Mouse (Mus musculus) CH12.LX (cell line): ENCODE data around the gene Gfi1b. TPM values are rescaled to one million over a fixed set of nuclear protein-coding genes. Genes with fewer than 3 reads are reported as not detected.

Experiments used
- DNase-seq: peaks from one replicate; pipeline ENCODE4 v3.0.0-alpha.2; 2013; ENCODE audit errors: extremely low read depth
- H3K27ac ChIP-seq: 2 replicates; pipeline ENCODE4 v1.5.1; 2012; ENCODE audit warnings: low read depth, mild to moderate bottlenecking, control low read depth, moderate library complexity; ENCODE audit not compliant: insufficient read depth
- H3K27me3 ChIP-seq: replicated peaks from 2 replicates; pipeline ENCODE3; 2012; ENCODE audit warnings: inconsistent platforms
- H3K36me3 ChIP-seq, 2 experiments: replicated peaks in 1 of 2; 2 replicates each; pipeline versions ENCODE3 to v1.6.1; 2012; ENCODE audit warnings: inconsistent platforms in 1 of 2, low read length in 1 of 2, mild to moderate bottlenecking in 1 of 2, mixed read lengths in 1 of 2, moderate library complexity in 1 of 2; ENCODE audit not compliant: control insufficient read depth in 1 of 2, insufficient read depth in 1 of 2
- H3K4me1 ChIP-seq, 2 experiments: 2 replicates each; pipeline ENCODE4 v1.6.1; 2012; ENCODE audit warnings: inconsistent platforms in 1 of 2, moderate library complexity in 1 of 2; ENCODE audit not compliant: insufficient read depth in 2 of 2, control insufficient read depth in 1 of 2
- H3K4me2 ChIP-seq: 2 replicates; pipeline ENCODE4 v1.6.1; 2012; ENCODE audit warnings: low read depth, mild to moderate bottlenecking, control low read depth; ENCODE audit not compliant: poor library complexity, insufficient read depth, severe bottlenecking
- H3K4me3 ChIP-seq, 3 experiments: fragments of 150-350 bp in 1 of 3; sonication (generic) in 1 of 3; replicated peaks in 1 of 3; 2 replicates each; pipeline versions ENCODE3 to v1.5.1; 2011 to 2012; ENCODE audit warnings: low read depth in 2 of 3, low read length in 2 of 3, mild to moderate bottlenecking in 2 of 3, moderate library complexity in 2 of 3, control low read depth in 1 of 3, improper control_type of control experiment in 1 of 3, inconsistent platforms in 1 of 3, mixed read lengths in 1 of 3; ENCODE audit not compliant: poor library complexity in 1 of 3
- H3K79me2 ChIP-seq: replicated peaks from 2 replicates; pipeline ENCODE4 v1.6.1; 2012; ENCODE audit warnings: mild to moderate bottlenecking, moderate library complexity; ENCODE audit not compliant: control insufficient read depth, poor library complexity, insufficient read depth, severe bottlenecking; ENCODE audit errors: extremely low read depth
- H3K9ac ChIP-seq: 2 replicates; pipeline ENCODE4 v1.6.1; 2012; ENCODE audit warnings: low read depth, mild to moderate bottlenecking, control low read depth, moderate library complexity; ENCODE audit not compliant: insufficient read depth
- H3K9me3 ChIP-seq: replicated peaks from 2 replicates; pipeline ENCODE3; 2012; ENCODE audit warnings: low read length, inconsistent platforms, mixed read lengths
- CHD1 ChIP-seq: IDR thresholded peaks from 2 replicates; pipeline ENCODE4 v1.6.1; 2012; ENCODE audit warnings: low read depth, low read length, improper control_type of control experiment, inconsistent platforms
- CHD2 ChIP-seq: IDR thresholded peaks from 2 replicates; pipeline ENCODE4 v1.6.1; 2011; ENCODE audit warnings: low read length, improper control_type of control experiment
- CTCF ChIP-seq, 2 experiments: IDR thresholded peaks in 1 of 2; conservative IDR thresholded peaks in 1 of 2; 2 replicates each; pipeline ENCODE4 v1.5.1; 2011 to 2012; ENCODE audit warnings: low read depth in 2 of 2, low read length in 2 of 2, improper control_type of control experiment in 1 of 2, inconsistent platforms in 1 of 2, mild to moderate bottlenecking in 1 of 2, moderate library complexity in 1 of 2
- E2F4 ChIP-seq: IDR thresholded peaks from 2 replicates; pipeline ENCODE4 v1.6.1; 2011; ENCODE audit warnings: low read depth, low read length, improper control_type of control experiment; ENCODE audit not compliant: insufficient replicate concordance
- ETS1 ChIP-seq: conservative IDR thresholded peaks from 2 replicates; pipeline ENCODE4 v1.6.1; 2012; ENCODE audit warnings: low read depth, mild to moderate bottlenecking, inconsistent platforms, low read length, improper control_type of control experiment, moderate library complexity
- IRF4 ChIP-seq: IDR thresholded peaks from 2 replicates; pipeline ENCODE4 v1.6.1; 2014; ENCODE audit warnings: low read depth, mild to moderate bottlenecking, inconsistent platforms, low read length, improper control_type of control experiment
- JUN ChIP-seq: IDR thresholded peaks from 2 replicates; pipeline ENCODE4 v1.6.1; 2011; ENCODE audit warnings: low read depth, mild to moderate bottlenecking, low read length, improper control_type of control experiment, moderate library complexity; ENCODE audit not compliant: insufficient read depth
- JUND ChIP-seq: conservative IDR thresholded peaks from 2 replicates; pipeline ENCODE4 v1.6.1; 2011; ENCODE audit warnings: low read depth, low read length, improper control_type of control experiment
- MAX ChIP-seq: IDR thresholded peaks from 2 replicates; pipeline ENCODE4 v1.6.1; 2011; ENCODE audit warnings: low read length, improper control_type of control experiment
- MEF2A ChIP-seq: IDR thresholded peaks from 2 replicates; pipeline ENCODE4 v1.6.1; 2014; ENCODE audit warnings: low read depth, mild to moderate bottlenecking, inconsistent platforms, low read length, improper control_type of control experiment, borderline replicate concordance
- NRF1 ChIP-seq: IDR thresholded peaks from 2 replicates; pipeline ENCODE4 v1.6.1; 2014; ENCODE audit warnings: low read depth, mild to moderate bottlenecking, inconsistent platforms, low read length, improper control_type of control experiment, moderate library complexity
- POLR2AphosphoS2 ChIP-seq: IDR thresholded peaks from 2 replicates; pipeline ENCODE4 v1.6.1; 2011; ENCODE audit warnings: low read depth, low read length, improper control_type of control experiment
- RAD21 ChIP-seq: IDR thresholded peaks from 2 replicates; pipeline ENCODE4 v1.6.1; 2011; ENCODE audit warnings: low read depth, mild to moderate bottlenecking, low read length, improper control_type of control experiment, moderate library complexity
- SMC3 ChIP-seq: IDR thresholded peaks from 2 replicates; pipeline ENCODE4 v1.6.1; 2011; ENCODE audit warnings: low read depth, low read length, improper control_type of control experiment
- TBP ChIP-seq: conservative IDR thresholded peaks from 2 replicates; pipeline ENCODE4 v1.6.1; 2011; ENCODE audit warnings: low read depth, low read length, improper control_type of control experiment
- TCF12 ChIP-seq: IDR thresholded peaks from 2 replicates; pipeline ENCODE4 v1.6.1; 2014; ENCODE audit warnings: low read depth, mild to moderate bottlenecking, inconsistent platforms, low read length, improper control_type of control experiment
- UBTF ChIP-seq: IDR thresholded peaks from 2 replicates; pipeline ENCODE4 v1.6.1; 2012; ENCODE audit warnings: low read depth, mild to moderate bottlenecking, inconsistent platforms, low read length, improper control_type of control experiment, moderate library complexity
- USF2 ChIP-seq: conservative IDR thresholded peaks from 2 replicates; pipeline ENCODE4 v1.6.1; 2011; ENCODE audit warnings: low read depth, low read length, improper control_type of control experiment
- ZC3H11A ChIP-seq: IDR thresholded peaks from 2 replicates; pipeline ENCODE4 v1.6.1; 2012; ENCODE audit warnings: low read depth, mild to moderate bottlenecking, inconsistent platforms, low read length, improper control_type of control experiment
- ZKSCAN1 ChIP-seq: IDR thresholded peaks from 2 replicates; pipeline ENCODE4 v1.6.1; 2012; ENCODE audit warnings: low read depth, inconsistent platforms, low read length, improper control_type of control experiment, borderline replicate concordance
- ZNF384 ChIP-seq: IDR thresholded peaks from 2 replicates; pipeline ENCODE4 v1.6.1; 2012; ENCODE audit warnings: low read depth, low read length, improper control_type of control experiment, inconsistent platforms
- dilution Hi-C: fragments of 300-500 bp; cut with MboI; formaldehyde crosslinking; loops from 2 replicates; pipeline ENCODE4 v1.14.3; 2020; ENCODE audit warnings: low sequenced_read_pairs; ENCODE audit not compliant: extremely low pct_unique_long_range_greater_than_20kb, extremely low pct_ligation_motif_present
- in situ Hi-C: fragments of 300-500 bp; cut with MboI; formaldehyde crosslinking; loops from 3 replicates; pipeline ENCODE4 v1.14.3; 2019; ENCODE audit warnings: low sequenced_read_pairs, low pct_ligation_motif_present, low pct_unique_long_range_greater_than_20kb, mixed read lengths
- polyA plus RNA-seq: library from polyadenylated mRNA; unstranded; fragments of >175 nt; gene quantifications from 2 replicates; pipeline ENCODE4 v1.2.1, GENCODE M21; 2012; ENCODE audit warnings: low read depth; ENCODE audit not compliant: insufficient read length
- total RNA-seq, 2 experiments: library from RNA; depleted of rRNA; stranded (reverse); fragments of 300-350 nt in 1 of 2; fragments of >200 nt in 1 of 2; gene quantifications; 2 replicates each; pipeline ENCODE4 v1.2.3; 2012 to 2014

The Gfi1b gene
- total and polyA plus RNA-seq, 3 experiments = 0.19 to 0.87 TPM; not detected in 1

DNA sequence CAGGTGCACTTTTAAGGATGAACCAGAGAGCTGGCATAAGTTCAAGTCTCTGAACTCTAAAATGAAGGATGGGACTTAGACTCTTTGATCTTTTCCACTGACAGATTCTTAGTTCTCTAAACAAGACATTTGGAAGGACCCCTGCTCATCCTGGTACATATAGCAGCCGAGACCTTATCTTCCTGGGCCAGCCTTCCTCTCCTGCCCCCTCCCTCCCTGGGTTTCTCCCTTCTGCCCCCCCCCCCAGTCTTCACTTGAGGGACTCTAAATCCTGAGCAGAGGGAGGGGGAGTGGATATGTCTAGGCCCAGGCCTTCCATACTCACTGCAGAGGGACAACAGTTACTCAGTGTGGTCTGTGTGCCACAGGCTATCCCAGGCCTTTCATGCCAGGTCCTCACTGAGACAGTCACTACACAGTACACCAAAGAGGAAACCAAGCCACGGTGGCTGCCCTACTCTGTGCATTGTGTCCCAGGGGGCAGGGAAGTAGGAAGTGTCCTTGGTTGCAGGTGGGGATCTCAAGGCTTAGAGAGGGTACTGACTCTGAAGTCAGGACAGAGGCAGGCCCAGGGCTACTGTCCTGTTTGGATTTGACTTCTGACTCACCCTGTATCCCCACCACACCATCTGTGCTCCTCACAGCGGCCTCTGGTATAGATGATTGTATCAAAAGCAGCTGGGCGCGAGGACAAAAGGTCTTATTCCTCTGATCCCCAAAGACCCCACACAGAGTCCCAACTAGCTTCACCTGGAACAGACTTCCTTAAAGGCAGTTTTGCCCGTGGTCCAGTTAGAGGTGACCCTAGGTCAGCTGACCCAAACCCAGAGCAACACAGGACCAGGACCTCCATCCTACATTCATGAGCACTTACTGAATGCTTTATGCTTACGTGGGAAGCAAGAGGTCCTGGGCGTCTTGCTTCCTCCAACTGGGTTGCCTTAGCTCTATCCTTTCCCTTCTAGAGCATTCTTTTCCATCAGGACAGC is 4.0 kb downstream of the Gfi1b start:
- H3K9ac ChIP-seq = no peak overlapping the region
- no peaks in the 10 kb centered on the region for H3K36me3 ChIP-seq
- H3K4me3 ChIP-seq = no peak overlapping the region
- no peaks in the 10 kb centered on the region for H3K9me3 ChIP-seq
- H3K79me2 ChIP-seq = no peaks in the 10 kb centered on the region
- no peak overlapping the region for H3K4me2 ChIP-seq
- H3K4me1 ChIP-seq = peaks cover 8 to 28% of the 10 kb centered on the region in 2 experiments; a peak in 2 of 4 replicates
- peaks cover 48% of the 10 kb centered on the region for H3K27me3 ChIP-seq
- in situ Hi-C loops = no loop called here
- no peak for TF ChIP-seq ETS1
- no peak for TF ChIP-seq JUN
- TF ChIP-seq TCF12 = no peak
- no peak for TF ChIP-seq E2F4
- TF ChIP-seq SMC3 = no peak
- TF ChIP-seq CTCF (conservative IDR thresholded peaks at IDR 0.05 in 1 of 2, IDR thresholded peaks at IDR 0.05 in 1 of 2; ENCODE audit: low read depth in 2 of 2, low read length in 2 of 2) = no peak
- no peak for TF ChIP-seq UBTF
- no peak for TF ChIP-seq ZC3H11A
- no peak for TF ChIP-seq CHD1
- TF ChIP-seq JUND = no peak
- TF ChIP-seq POLR2AphosphoS2 = no peak
- TF ChIP-seq USF2 = no peak
- no peak for TF ChIP-seq NRF1
- TF ChIP-seq, all 38 proteins: peak for 0
- no peak for DNase-seq
- no peak overlapping the region for H3K27ac ChIP-seq
- dilution Hi-C loops = no loop called here

DNA sequence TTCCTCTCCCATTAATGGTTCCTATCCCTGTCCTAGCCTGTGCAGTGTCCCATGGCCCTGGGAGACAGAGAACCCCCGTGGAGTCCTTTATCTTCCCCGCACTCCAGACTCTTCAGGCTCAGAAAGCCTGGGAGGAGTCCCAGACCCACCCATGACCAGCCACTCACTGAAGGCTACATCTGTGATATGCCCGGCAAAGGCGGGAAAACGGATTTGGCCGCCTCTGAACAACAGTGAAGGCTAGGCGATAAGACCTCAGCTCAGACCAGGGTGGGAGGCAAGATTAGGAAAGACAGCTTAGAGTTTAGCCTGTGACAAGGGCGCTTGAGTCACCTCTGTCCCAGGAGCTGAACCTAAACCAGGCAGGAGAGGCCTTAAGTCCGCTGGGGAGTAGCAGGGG is 4.9 kb downstream of the Gfi1b start:
- dilution Hi-C loops = no loop called here
- no peaks in the 10 kb centered on the region for H3K9me3 ChIP-seq
- no peak for DNase-seq
- H3K4me1 ChIP-seq = peaks cover 8 to 19% of the 10 kb centered on the region in 2 experiments; a peak in 2 of 4 replicates
- no peak overlapping the region for H3K4me3 ChIP-seq
- H3K27ac ChIP-seq = no peak overlapping the region
- no peak for TF ChIP-seq POLR2AphosphoS2
- TF ChIP-seq ZKSCAN1 = no peak
- no peak for TF ChIP-seq TCF12
- no peak for TF ChIP-seq CHD1
- TF ChIP-seq JUN = no peak
- no peak for TF ChIP-seq MEF2A
- no peak for TF ChIP-seq TBP
- no peak for TF ChIP-seq JUND
- TF ChIP-seq MAX = no peak
- TF ChIP-seq E2F4 = no peak
- no peak for TF ChIP-seq NRF1
- no peak for TF ChIP-seq IRF4
- TF ChIP-seq RAD21 = no peak
- no peak for TF ChIP-seq CHD2
- TF ChIP-seq ZNF384 = no peak
- no peak overlapping the region for H3K4me2 ChIP-seq
- in situ Hi-C loops = no loop called here
- H3K36me3 ChIP-seq = no peaks in the 10 kb centered on the region
- H3K27me3 ChIP-seq = peaks cover 48% of the 10 kb centered on the region
- H3K79me2 ChIP-seq = no peaks in the 10 kb centered on the region
- H3K9ac ChIP-seq = no peak overlapping the region
